Mouse (Mus musculus): ENCODE results near the gene H2-Ob. TPM values are rescaled to one million over a fixed set of nuclear protein-coding genes. Genes with fewer than 3 reads are reported as not detected.
"Not testable (repeated sequence)": the region's sequence is repeated elsewhere in the genome, so short reads cannot be mapped to it uniquely, and the experiment has no call there.

The H2-Ob gene
- total and polyA plus RNA-seq, 2 experiments from 2014 or later = 0.13 to 0.42 TPM

DNA sequence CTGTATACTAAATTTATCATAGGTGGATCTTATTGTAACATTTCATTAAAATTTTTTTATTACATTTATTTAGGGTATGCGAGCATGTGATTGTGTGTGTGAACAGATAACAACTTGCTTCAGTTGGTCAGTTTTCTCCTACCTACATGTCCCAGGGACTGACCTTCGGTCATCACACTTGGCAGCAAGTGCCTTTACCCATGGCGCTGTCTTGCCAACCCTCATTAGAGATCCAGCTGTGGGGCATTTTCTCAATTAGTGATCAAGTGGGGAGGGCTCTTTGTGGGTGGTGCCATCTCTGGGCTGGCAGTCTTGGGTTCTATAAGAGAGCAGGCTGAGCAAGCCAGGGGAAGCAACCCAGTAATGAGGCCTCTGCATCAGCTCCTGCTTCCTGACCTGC, 13.9 kb upstream of the H2-Ob start:
- 97% methylated on average over 3 of the region's 3 CpGs for WGBS
- Histone ChIP-seq H3K4me1 (ENCODE audit: insufficient read depth, low read length) (no peaks in the 10 kb centered on the region), H3K9ac (replicated peaks; ENCODE audit: low read length) (no peak overlapping the region), H3K27me3 (ENCODE audit: insufficient read depth, low read length) (no peaks in the 10 kb centered on the region), H3K36me3 (ENCODE audit: insufficient read depth, low read length) (no peaks in the 10 kb centered on the region), H3K27ac (no peak overlapping the region), H3K4me2 (ENCODE audit: low read depth, low read length) (no peak overlapping the region), H3K4me3 (ENCODE audit: low read length) (no peak overlapping the region), H3K9me3 (ENCODE audit: low read length) (no peaks in the 10 kb centered on the region)
- ATAC-seq (no peak), DNase-seq (ENCODE audit: low spot score) (no peak)
- no peak for TF ChIP-seq CTCF (IDR thresholded peaks at IDR 0.05; ENCODE audit: low read depth)

- TF ChIP-seq CTCF (IDR thresholded peaks at IDR 0.05; ENCODE audit: low read depth) = no peak
- H3K4me1 ChIP-seq (ENCODE audit: insufficient read depth, low read length) = no peaks in the 10 kb centered on the region
- no peaks in the 10 kb centered on the region for H3K36me3 ChIP-seq (ENCODE audit: insufficient read depth, low read length)
- H3K27ac ChIP-seq = no peak overlapping the region
- no peak overlapping the region for H3K4me2 ChIP-seq (ENCODE audit: low read depth, low read length)
- no peaks in the 10 kb centered on the region for H3K27me3 ChIP-seq (ENCODE audit: insufficient read depth, low read length)
- no peaks in the 10 kb centered on the region for H3K9me3 ChIP-seq (ENCODE audit: low read length)
- no peak overlapping the region for H3K4me3 ChIP-seq (ENCODE audit: low read length)
- WGBS = 95% methylated on average over 8 of the region's 8 CpGs
- H3K9ac ChIP-seq (replicated peaks; ENCODE audit: low read length) = no peak overlapping the region
- DNase-seq (ENCODE audit: low spot score) (no peak), ATAC-seq (no peak)
Observed at GRCm38 (mm10) chr17:34225426-34225825, 13.3 kb upstream of the H2-Ob start.

DNA sequence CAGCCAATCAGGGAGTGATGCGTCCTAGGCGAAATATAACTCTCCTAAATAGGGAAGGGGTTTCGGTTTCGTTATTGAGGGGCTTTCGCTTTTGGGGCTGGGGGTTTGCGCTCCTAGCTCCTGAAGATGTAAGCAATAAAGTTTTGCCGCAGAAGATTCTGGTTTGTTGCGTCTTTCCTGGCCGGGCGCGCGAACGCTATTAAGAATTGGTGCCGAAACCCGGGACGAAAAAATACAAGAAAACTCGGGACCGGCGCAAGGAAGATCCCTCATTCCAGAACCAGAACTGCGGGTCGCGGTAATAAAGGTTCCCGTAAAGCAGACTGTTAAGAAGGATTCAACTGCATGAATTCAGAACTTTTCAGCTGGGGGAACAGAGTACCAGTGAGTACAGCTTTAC, 12.8 kb upstream of the H2-Ob start:
- 98% methylated on average over 13 of the region's 23 CpGs for WGBS
- not testable (repeated sequence) for H3K4me2 ChIP-seq (ENCODE audit: low read depth, low read length); H3K4me3 ChIP-seq (ENCODE audit: low read length); H3K27ac ChIP-seq; H3K9me3 ChIP-seq (ENCODE audit: low read length); H3K9ac ChIP-seq (replicated peaks; ENCODE audit: low read length); DNase-seq (ENCODE audit: low spot score); H3K36me3 ChIP-seq (ENCODE audit: insufficient read depth, low read length); H3K27me3 ChIP-seq (ENCODE audit: insufficient read depth, low read length); ATAC-seq; H3K4me1 ChIP-seq (ENCODE audit: insufficient read depth, low read length)

GRCm38 (mm10) chr17:34230971-34231370, 7.7 kb upstream of the H2-Ob start:
- not testable (repeated sequence) for H3K4me3 ChIP-seq (ENCODE audit: low read length); H3K27me3 ChIP-seq (ENCODE audit: insufficient read depth, low read length); H3K9me3 ChIP-seq (ENCODE audit: low read length); ATAC-seq; H3K4me2 ChIP-seq (ENCODE audit: low read depth, low read length); H3K9ac ChIP-seq (replicated peaks; ENCODE audit: low read length); H3K4me1 ChIP-seq (ENCODE audit: insufficient read depth, low read length); H3K27ac ChIP-seq; H3K36me3 ChIP-seq (ENCODE audit: insufficient read depth, low read length); DNase-seq (ENCODE audit: low spot score)
- WGBS = 95% methylated on average over 7 of the region's 9 CpGs

- not testable (repeated sequence) for H3K27me3 ChIP-seq (ENCODE audit: insufficient read depth, low read length); H3K4me3 ChIP-seq (ENCODE audit: low read length); ATAC-seq; DNase-seq (ENCODE audit: low spot score); H3K27ac ChIP-seq; H3K9me3 ChIP-seq (ENCODE audit: low read length); H3K4me2 ChIP-seq (ENCODE audit: low read depth, low read length); H3K4me1 ChIP-seq (ENCODE audit: insufficient read depth, low read length); H3K9ac ChIP-seq (replicated peaks; ENCODE audit: low read length); H3K36me3 ChIP-seq (ENCODE audit: insufficient read depth, low read length)
- WGBS = 100% methylated on average over 3 of the region's 7 CpGs
Observed at GRCm38 (mm10) chr17:34232021-34232420, 6.7 kb upstream of the H2-Ob start.

- Histone ChIP-seq H3K4me3 (ENCODE audit: low read length) (no peak overlapping the region), H3K36me3 (ENCODE audit: insufficient read depth, low read length) (no peaks in the 10 kb centered on the region), H3K4me1 (ENCODE audit: insufficient read depth, low read length) (no peaks in the 10 kb centered on the region), H3K4me2 (ENCODE audit: low read depth, low read length) (no peak overlapping the region), H3K27me3 (ENCODE audit: insufficient read depth, low read length) (no peaks in the 10 kb centered on the region), H3K9me3 (ENCODE audit: low read length) (no peaks in the 10 kb centered on the region), H3K9ac (replicated peaks; ENCODE audit: low read length) (no peak overlapping the region), H3K27ac (no peak overlapping the region)
- TF ChIP-seq CTCF (IDR thresholded peaks at IDR 0.05; ENCODE audit: low read depth) = peak; percentile 89
- peak; percentile 77; the same call in 1 of the 2 replicates for ATAC-seq
- peak; percentile 73 for DNase-seq (ENCODE audit: low spot score)
- WGBS = 43% methylated on average over 9 of the region's 9 CpGs
Observed at GRCm38 (mm10) chr17:34234926-34235325, 3.8 kb upstream of the H2-Ob start.

GRCm38 (mm10) chr17:34236691-34237090, 2.0 kb upstream of the H2-Ob start:
- ATAC-seq (no peak), DNase-seq (ENCODE audit: low spot score) (no peak)
- H3K4me2 ChIP-seq (ENCODE audit: low read depth, low read length) = no peak overlapping the region
- no peaks in the 10 kb centered on the region for H3K4me1 ChIP-seq (ENCODE audit: insufficient read depth, low read length)
- no peaks in the 10 kb centered on the region for H3K36me3 ChIP-seq (ENCODE audit: insufficient read depth, low read length)
- no peak overlapping the region for H3K9ac ChIP-seq (replicated peaks; ENCODE audit: low read length)
- no peak overlapping the region for H3K4me3 ChIP-seq (ENCODE audit: low read length)
- H3K27me3 ChIP-seq (ENCODE audit: insufficient read depth, low read length) = no peaks in the 10 kb centered on the region
- peaks cover 2% of the 10 kb centered on the region; the same call in 1 of the 2 replicates for H3K9me3 ChIP-seq (ENCODE audit: low read length)
- TF ChIP-seq CTCF (IDR thresholded peaks at IDR 0.05; ENCODE audit: low read depth) = no peak
- no peak overlapping the region for H3K27ac ChIP-seq
- WGBS = 82% methylated on average over 5 of the region's 5 CpGs

Data from hindbrain, postnatal 0 days (tissue).